Mouse (Mus musculus) midbrain, embryonic 13.5 days (tissue): ENCODE data around the gene Ermap. TPM values are rescaled to one million over a fixed set of nuclear protein-coding genes. Genes with fewer than 3 reads are reported as not detected.

ENCODE experiments used
- ATAC-seq: fragments of 200-750 bp; cut with Nextera tagmentation; 2 replicates; pipeline ENCODE4 v1.8.0; 2017; ENCODE audit warnings: mild to moderate bottlenecking, moderate TSS enrichment, moderate library complexity
- H3K27ac ChIP-seq: fragments of 300-500 bp; sonication (generic); 2 replicates; pipeline ENCODE4 v1.5.1; 2015; ENCODE audit warnings: inconsistent platforms, mild to moderate bottlenecking, moderate library complexity
- H3K27me3 ChIP-seq: fragments of 300-500 bp; sonication (generic); 2 replicates; pipeline ENCODE4 v1.6.1; 2015; ENCODE audit warnings: mild to moderate bottlenecking, inconsistent platforms
- H3K36me3 ChIP-seq: fragments of 300-500 bp; sonication (generic); 2 replicates; pipeline ENCODE4 v1.6.1; 2015; ENCODE audit warnings: mild to moderate bottlenecking, inconsistent platforms
- H3K4me1 ChIP-seq: fragments of 300-500 bp; sonication (generic); replicated peaks from 2 replicates; pipeline ENCODE4 v1.6.1; 2015; ENCODE audit warnings: inconsistent platforms
- H3K4me2 ChIP-seq: fragments of 300-500 bp; sonication (generic); replicated peaks from 2 replicates; pipeline ENCODE4 v1.6.1; 2015; ENCODE audit warnings: moderate library complexity, mild to moderate bottlenecking, inconsistent platforms
- H3K4me3 ChIP-seq: fragments of 300-500 bp; sonication (generic); replicated peaks from 2 replicates; pipeline ENCODE4 v1.5.1; 2015; ENCODE audit warnings: mild to moderate bottlenecking, inconsistent platforms
- H3K9ac ChIP-seq: fragments of 300-500 bp; sonication (generic); replicated peaks from 2 replicates; pipeline ENCODE4 v1.6.1; 2015; ENCODE audit warnings: mild to moderate bottlenecking, inconsistent platforms
- H3K9me3 ChIP-seq: fragments of 300-500 bp; sonication (generic); 2 replicates; pipeline ENCODE4 v1.6.1; 2016; ENCODE audit warnings: mild to moderate bottlenecking, inconsistent platforms
- WGBS: fragments of 180-500 bp; shearing (Covaris S2); methylation state at CpG from one replicate; pipeline ENCODE4 v1.1.7; 2015; 5-methylcytosine and 5-hydroxymethylcytosine counted together
- polyA plus RNA-seq: library from polyadenylated mRNA; unstranded; fragments of >200 nt; fragmentation: Nextera tagmentation; extraction: Ambion mirVana; gene quantifications from 2 replicates; pipeline ENCODE4 v1.2.1, GENCODE M21; 2015

Gene Ermap
- polyA plus RNA-seq, 1 experiment from 2014 or later: 1.7 TPM

GRCm38 (mm10) chr4:119204672-119205071, 14.9 kb upstream of the Ermap start:
- Histone ChIP-seq H3K27me3 (no peaks in the 10 kb centered on the region), H3K9ac (no peak overlapping the region), H3K4me3 (no peak overlapping the region), H3K36me3 (peaks cover 15% of the 10 kb centered on the region), H3K9me3 (no peaks in the 10 kb centered on the region), H3K27ac (no peak overlapping the region), H3K4me2 (no peak overlapping the region), H3K4me1 (0 out of 2 replicates have a peak, but pooled peaks cover 7% of the 10 kb centered on the region)
- WGBS: 17% methylated on average over 8 of the region's 8 CpGs
- peak; percentile 74 for ATAC-seq

DNA sequence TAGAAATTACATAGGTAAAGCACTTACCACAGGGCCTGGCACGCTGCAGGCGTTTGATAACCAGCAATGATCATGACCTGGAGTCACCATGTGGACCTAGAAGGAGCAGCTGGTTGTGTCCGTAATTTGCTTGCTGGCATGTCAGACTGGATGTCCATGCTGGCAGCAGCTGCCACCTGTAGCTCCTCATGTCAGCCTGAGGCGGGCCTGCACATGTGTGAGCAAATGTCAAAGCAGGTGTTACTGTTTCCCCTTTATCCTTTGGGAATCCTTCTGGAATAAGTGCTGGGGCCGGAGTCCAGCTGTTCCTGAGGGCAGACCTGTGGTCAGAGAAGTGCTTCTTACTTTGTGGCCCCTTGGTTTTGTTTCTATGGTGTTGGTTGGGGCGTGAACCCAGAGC, 8.3 kb upstream of the Ermap start:
- Histone ChIP-seq H3K9me3 (no peaks in the 10 kb centered on the region), H3K36me3 (peaks cover 15% of the 10 kb centered on the region), H3K4me2 (peak overlapping the region; percentile 77; the same call in 1 of the 2 replicates), H3K9ac (no peak overlapping the region), H3K4me1 (peaks cover 33% of the 10 kb centered on the region), H3K4me3 (no peak overlapping the region), H3K27me3 (no peaks in the 10 kb centered on the region), H3K27ac (no peak overlapping the region)
- WGBS: 91% methylated on average over 6 of the region's 6 CpGs
- no peak for ATAC-seq

- peak overlapping the region; percentile 85 for H3K9ac ChIP-seq
- peak; percentile 38 for ATAC-seq
These were observed 5.9 kb upstream of the Ermap start for GRCm38 (mm10) chr4:119195582-119196320.

DNA sequence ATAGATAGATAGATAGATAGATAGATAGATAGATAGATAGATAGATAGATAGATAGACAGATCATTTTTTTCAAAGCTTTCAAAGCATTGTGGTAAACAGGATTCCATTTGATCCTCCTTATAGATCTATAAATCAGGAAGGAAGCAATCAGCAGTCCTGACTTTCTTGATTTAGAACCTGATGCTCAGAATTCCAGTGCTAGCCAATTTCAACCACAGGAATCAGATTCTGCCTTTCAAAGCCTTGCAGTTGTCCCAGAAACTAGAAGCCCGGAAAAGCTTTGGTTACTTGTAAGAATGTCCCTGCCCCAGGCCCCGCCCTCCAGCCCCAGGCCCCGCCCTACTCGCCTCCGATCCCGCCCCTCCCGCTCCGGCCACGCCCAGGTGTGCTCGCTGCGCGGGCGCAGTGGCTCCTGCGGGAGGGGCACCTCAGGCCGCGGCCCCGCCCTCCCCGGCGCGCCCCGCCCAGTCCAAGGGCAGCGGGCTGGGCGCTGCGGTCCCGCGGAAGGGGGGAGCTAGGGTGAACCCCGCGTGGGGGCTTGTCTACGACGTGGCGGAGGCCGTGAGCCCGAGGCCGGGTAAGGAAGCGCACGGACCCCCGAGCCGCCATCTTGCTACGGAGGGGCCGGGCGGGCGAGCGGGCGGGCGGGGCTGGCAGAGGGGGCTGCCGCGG, 5.2 kb upstream of the Ermap start, which contains the start of gene Svbp:
Gene Svbp, plus strand, starts transcription at position 398 of the 673 bp plus-strand sequence.
- WGBS: under 1% methylated on average over 30 of the region's 47 CpGs
- H3K9ac ChIP-seq: peak within 1 kb of the TSS; percentile 85
- H3K36me3 ChIP-seq: no peaks in the 10 kb centered on the region; the same call in none of the 2 replicates
- ATAC-seq: peak; percentile 91
- H3K27ac ChIP-seq: peak within 1 kb of the TSS; percentile 82
- H3K4me2 ChIP-seq: peak within 1 kb of the TSS; percentile 77
- H3K4me1 ChIP-seq: peaks cover 33% of the 10 kb centered on the region
- no peaks in the 10 kb centered on the region for H3K27me3 ChIP-seq
- peak within 1 kb of the TSS; percentile 80 for H3K4me3 ChIP-seq
- no peaks in the 10 kb centered on the region for H3K9me3 ChIP-seq

More at GRCm38 (mm10) chr4:119195582-119196320, 5.9 kb upstream of the Ermap start:
- no peaks in the 10 kb centered on the region for H3K9me3 ChIP-seq
- H3K36me3 ChIP-seq: peaks cover 4% of the 10 kb centered on the region
- 5% methylated on average over 18 of the region's 18 CpGs for WGBS
- H3K4me1 ChIP-seq: peaks cover 33% of the 10 kb centered on the region
- peak overlapping the region; percentile 82 for H3K27ac ChIP-seq
- peak overlapping the region; percentile 77 for H3K4me2 ChIP-seq
- no peaks in the 10 kb centered on the region for H3K27me3 ChIP-seq
- H3K4me3 ChIP-seq: peak overlapping the region; percentile 80

GRCm38 (mm10) chr4:119192757-119193156, 2.9 kb upstream of the Ermap start:
- no peaks in the 10 kb centered on the region for H3K27me3 ChIP-seq
- H3K27ac ChIP-seq: no peak overlapping the region
- H3K4me3 ChIP-seq: no peak overlapping the region
- 91% methylated on average over 4 of the region's 4 CpGs for WGBS
- no peaks in the 10 kb centered on the region for H3K9me3 ChIP-seq
- no peak for ATAC-seq
- H3K36me3 ChIP-seq: no peaks in the 10 kb centered on the region
- no peak overlapping the region for H3K4me2 ChIP-seq
- peaks cover 22% of the 10 kb centered on the region for H3K4me1 ChIP-seq
- H3K9ac ChIP-seq: no peak overlapping the region

- H3K4me3 ChIP-seq: no peak overlapping the region
- no peak overlapping the region for H3K27ac ChIP-seq
- peaks cover 7% of the 10 kb centered on the region for H3K4me1 ChIP-seq
- H3K9ac ChIP-seq: no peak overlapping the region
- WGBS: 81% methylated on average over 3 of the region's 3 CpGs
- ATAC-seq: no peak
- no peaks in the 10 kb centered on the region for H3K36me3 ChIP-seq
- H3K9me3 ChIP-seq: no peaks in the 10 kb centered on the region
- no peak overlapping the region for H3K4me2 ChIP-seq
- no peaks in the 10 kb centered on the region for H3K27me3 ChIP-seq
These were observed 1.5 kb upstream of the Ermap start for GRCm38 (mm10) chr4:119191273-119191672.

DNA sequence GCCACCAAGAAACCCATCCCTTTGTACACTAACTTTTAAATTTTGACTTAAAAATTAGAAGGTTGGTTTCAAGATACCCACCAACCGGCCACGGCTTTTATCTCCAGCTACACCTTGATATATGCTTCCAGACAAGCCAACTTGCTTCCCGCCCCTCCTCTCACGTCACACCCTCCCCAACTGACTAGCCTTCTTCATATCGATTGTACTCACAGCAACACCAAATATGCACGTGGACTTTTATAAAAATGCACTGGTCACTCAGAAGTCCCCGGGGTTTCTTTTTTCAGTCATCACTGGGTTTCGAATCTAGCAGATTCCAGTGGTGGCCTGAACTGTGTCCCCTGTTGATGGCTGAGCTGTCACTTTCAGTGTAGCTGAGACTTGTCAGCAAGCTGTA, 807 bp upstream of the Ermap start:
- no peaks in the 10 kb centered on the region for H3K27me3 ChIP-seq
- H3K27ac ChIP-seq: no peak overlapping the region
- no peak overlapping the region for H3K9ac ChIP-seq
- no peak overlapping the region for H3K4me2 ChIP-seq
- no peak overlapping the region for H3K4me3 ChIP-seq
- H3K36me3 ChIP-seq: no peaks in the 10 kb centered on the region
- WGBS: 87% methylated on average over 8 of the region's 8 CpGs
- no peaks in the 10 kb centered on the region for H3K9me3 ChIP-seq
- ATAC-seq: no peak
- H3K4me1 ChIP-seq: peaks cover under 1% of the 10 kb centered on the region; the same call in 1 of the 2 replicates

- Histone ChIP-seq H3K4me2 (no peak overlapping the region), H3K9me3 (no peaks in the 10 kb centered on the region), H3K27me3 (no peaks in the 10 kb centered on the region), H3K9ac (no peak overlapping the region), H3K4me1 (no peaks in the 10 kb centered on the region), H3K4me3 (no peak overlapping the region), H3K36me3 (no peaks in the 10 kb centered on the region), H3K27ac (no peak overlapping the region)
- WGBS: 46% methylated on average over 6 of the region's 6 CpGs
- no peak for ATAC-seq
These were observed 419 bp downstream of the Ermap start for GRCm38 (mm10) chr4:119189392-119189791.

DNA sequence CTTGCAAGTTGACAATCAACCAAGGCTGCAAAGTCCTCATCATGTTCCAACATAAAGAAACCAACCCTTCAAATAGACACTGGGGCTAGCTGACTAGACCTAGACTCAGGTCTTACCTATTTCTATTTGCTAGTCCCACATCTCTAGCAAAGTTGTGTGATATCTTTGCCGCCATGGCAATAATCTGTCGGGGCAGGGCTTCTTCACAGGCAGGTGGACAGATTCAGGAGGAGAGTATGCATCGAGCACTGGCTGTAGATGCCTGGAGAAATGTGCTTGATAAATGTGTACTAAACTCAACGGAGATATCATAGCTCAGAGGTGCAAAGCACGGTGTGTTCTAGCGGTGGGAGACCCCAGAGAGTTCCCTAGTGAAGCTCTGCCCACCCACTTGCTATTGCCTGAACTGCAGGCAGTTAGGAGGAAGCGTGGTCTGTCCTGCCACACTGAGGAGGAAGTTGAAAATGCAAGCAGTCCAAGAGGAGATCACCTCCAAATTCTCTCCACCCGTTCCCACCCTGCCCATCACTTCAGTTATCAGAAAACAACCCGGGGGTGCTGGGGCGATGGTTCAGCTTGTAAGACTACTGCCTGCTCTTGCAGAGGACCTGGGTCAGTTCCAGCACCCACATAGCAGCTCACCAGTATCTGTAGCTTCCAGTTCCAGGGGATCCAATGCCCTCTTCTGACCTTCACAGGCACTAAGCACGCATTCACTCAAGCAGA, 1.6 kb downstream of the Ermap start:
- no peaks in the 10 kb centered on the region for H3K36me3 ChIP-seq
- no peak overlapping the region for H3K9ac ChIP-seq
- no peak overlapping the region for H3K4me2 ChIP-seq
- no peak overlapping the region for H3K4me3 ChIP-seq
- 62% methylated on average over 11 of the region's 11 CpGs for WGBS
- ATAC-seq: no peak
- H3K9me3 ChIP-seq: no peaks in the 10 kb centered on the region
- H3K27me3 ChIP-seq: no peaks in the 10 kb centered on the region
- H3K4me1 ChIP-seq: no peaks in the 10 kb centered on the region
- no peak overlapping the region for H3K27ac ChIP-seq

GRCm38 (mm10) chr4:119185771-119186170, 4.0 kb downstream of the Ermap start:
- Histone ChIP-seq H3K4me3 (no peak overlapping the region), H3K4me2 (no peak overlapping the region), H3K4me1 (no peaks in the 10 kb centered on the region), H3K27ac (no peak overlapping the region), H3K36me3 (no peaks in the 10 kb centered on the region), H3K9ac (no peak overlapping the region), H3K9me3 (no peaks in the 10 kb centered on the region), H3K27me3 (no peaks in the 10 kb centered on the region)
- 83% methylated on average over 4 of the region's 4 CpGs for WGBS
- ATAC-seq: no peak

GRCm38 (mm10) chr4:119183525-119183924, 6.3 kb downstream of the Ermap start:
- H3K9me3 ChIP-seq: no peaks in the 10 kb centered on the region
- WGBS: 32% methylated on average over 1 of the region's 1 CpGs
- no peak overlapping the region for H3K27ac ChIP-seq
- H3K36me3 ChIP-seq: no peaks in the 10 kb centered on the region
- no peaks in the 10 kb centered on the region for H3K27me3 ChIP-seq
- no peak overlapping the region for H3K4me3 ChIP-seq
- ATAC-seq: no peak
- H3K4me1 ChIP-seq: no peaks in the 10 kb centered on the region
- no peak overlapping the region for H3K9ac ChIP-seq
- no peak overlapping the region for H3K4me2 ChIP-seq

GRCm38 (mm10) chr4:119181456-119181855, 8.4 kb downstream of the Ermap start:
- no peak overlapping the region for H3K9ac ChIP-seq
- WGBS: 87% methylated on average over 9 of the region's 9 CpGs
- no peaks in the 10 kb centered on the region for H3K4me1 ChIP-seq
- no peaks in the 10 kb centered on the region for H3K9me3 ChIP-seq
- H3K27ac ChIP-seq: no peak overlapping the region
- no peaks in the 10 kb centered on the region for H3K36me3 ChIP-seq
- H3K4me3 ChIP-seq: no peak overlapping the region
- ATAC-seq: no peak
- no peak overlapping the region for H3K4me2 ChIP-seq
- H3K27me3 ChIP-seq: no peaks in the 10 kb centered on the region
